Mouse (Mus musculus) E14TG2a.4 (cell line): ENCODE data around the gene Gm49318.

Experiments
- CTCF ChIP-seq: conservative IDR thresholded peaks from 2 replicates; pipeline ENCODE4 v1.5.1; 2014; ENCODE audit warnings: low read length
- NANOG ChIP-seq: IDR thresholded peaks from 2 replicates; pipeline ENCODE4 v1.6.1; 2014; ENCODE audit warnings: borderline replicate concordance, low read length, mixed read lengths

DNA sequence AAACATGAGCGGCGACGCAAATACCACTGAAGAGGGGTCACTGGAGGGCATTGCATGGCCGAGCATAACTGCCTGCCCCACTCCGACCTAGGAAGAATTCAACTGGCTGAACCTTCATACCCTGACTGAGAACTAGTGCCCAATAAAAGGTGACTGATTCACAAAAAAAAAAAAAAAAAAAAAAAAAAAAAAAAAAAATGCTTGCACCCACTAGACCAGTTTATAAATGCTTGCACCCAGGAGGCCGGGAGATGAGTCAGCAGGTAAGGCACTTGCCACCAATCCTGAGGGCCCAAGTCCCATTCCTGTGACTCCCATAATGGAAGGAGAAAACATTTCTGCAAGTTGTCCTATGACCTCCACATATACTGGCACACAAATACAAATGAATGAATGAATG lies 21.7 kb upstream of the Gm49318 start:
- no peak for TF ChIP-seq NANOG
- no peak for TF ChIP-seq CTCF
